Mouse (Mus musculus) kidney, adult 2 months (tissue): ENCODE data around the gene Tomm22.

Source experiments
- CTCF ChIP-seq: fragments of 200-500 bp; conservative IDR thresholded peaks from 2 replicates; pipeline ENCODE4 v1.5.1; 2011; ENCODE audit warnings: low read depth, mild to moderate bottlenecking, control low read depth, low read length, moderate library complexity, mixed read lengths; ENCODE audit not compliant: insufficient read depth, insufficient read length
- POLR2A ChIP-seq: fragments of 200-500 bp; IDR thresholded peaks from one replicate; pipeline ENCODE4 v1.6.1; 2011; ENCODE audit warnings: low read depth, low read length, control low read depth

- TF ChIP-seq CTCF (no peak), POLR2A (no peak)
These were observed 6.0 kb upstream of the Tomm22 start for GRCm38 (mm10) chr15:79664666-79665065.
